Mouse (Mus musculus) heart, adult 9 months (tissue): ENCODE data around the gene Cyp2d34.

Source experiments
- DNase-seq, 2 experiments: peaks; one replicate each; pipeline ENCODE4 v3.0.0; 2022; ENCODE audit warnings: low spot score in 2 of 2

Cyp2d34 gene

DNA sequence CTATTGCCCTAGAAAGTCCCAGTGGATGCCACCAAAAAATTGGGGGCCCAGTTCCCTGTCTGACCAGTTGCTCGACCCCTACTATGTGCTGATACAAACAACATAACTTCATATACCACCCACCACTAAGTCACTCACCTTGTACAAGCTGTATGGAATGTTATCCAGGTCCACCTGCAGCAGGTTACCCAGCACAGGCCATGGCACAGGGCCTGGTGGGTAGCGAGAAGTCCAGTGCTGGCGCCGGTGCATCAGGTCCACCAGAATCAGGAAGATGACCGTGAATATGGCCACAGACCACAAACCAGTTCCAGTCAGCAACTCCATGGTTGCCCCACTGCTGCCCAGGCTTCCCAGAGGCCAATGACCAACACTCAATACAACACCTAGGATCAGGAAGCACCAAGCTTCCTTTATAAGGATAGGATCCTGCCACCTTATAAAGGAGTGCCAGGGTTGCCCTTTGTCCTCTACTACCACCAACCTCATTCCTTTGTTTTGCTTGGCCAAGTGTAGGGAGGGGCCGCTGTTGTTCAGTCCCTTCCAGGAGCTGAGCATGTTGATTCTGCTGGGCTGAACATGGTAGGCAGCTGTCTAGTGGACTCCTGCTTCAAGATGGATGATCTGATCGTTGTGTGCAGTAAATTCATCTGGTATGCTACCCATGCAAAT, at the start of gene Cyp2d34:
TSS of gene Cyp2d34 (minus strand) at position 416 of the 672 bp plus-strand sequence.
- DNase-seq, result no peak

DNA sequence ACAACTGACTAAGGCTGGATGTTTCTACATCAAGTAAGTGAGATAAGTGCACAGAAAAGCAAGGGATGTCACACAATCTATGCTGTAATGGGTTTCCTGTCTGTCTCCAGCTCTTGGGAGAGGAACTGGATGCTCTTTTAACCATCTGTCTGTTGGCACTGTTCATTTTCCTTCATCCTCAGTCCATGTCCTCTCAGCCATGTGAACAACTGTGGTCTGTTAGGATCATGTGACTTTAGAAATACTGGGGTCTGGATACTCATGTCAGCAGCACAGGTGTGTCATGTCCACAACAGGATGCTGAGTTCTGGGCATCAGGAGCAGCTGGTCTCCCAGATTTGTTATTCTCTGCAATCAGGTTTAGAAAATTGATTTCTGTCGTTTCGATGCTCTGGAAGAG, 35.6 kb upstream of the Cyp2d34 start:
- peak in 1 of 2 experiments; percentile 53 for DNase-seq

DNA sequence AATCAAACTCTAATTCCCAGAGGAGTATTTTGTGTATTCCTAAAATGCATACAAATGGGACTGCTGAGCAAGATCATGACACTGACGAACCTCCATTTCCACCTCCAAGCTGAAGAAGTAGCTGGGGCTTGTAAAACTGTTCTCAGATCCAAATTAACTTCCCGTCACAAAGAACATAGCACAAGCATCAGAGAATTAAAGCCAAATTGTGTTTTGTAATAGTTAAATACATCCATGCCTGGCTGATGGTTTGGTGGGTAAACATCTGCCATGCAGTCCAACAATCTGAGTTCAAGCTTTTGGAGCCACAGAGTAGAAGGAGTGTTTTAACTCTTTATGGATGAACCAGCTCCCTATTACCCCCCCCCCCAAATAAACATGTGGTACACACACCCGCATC, 23.6 kb upstream of the Cyp2d34 start:
- no peak for DNase-seq

DNA sequence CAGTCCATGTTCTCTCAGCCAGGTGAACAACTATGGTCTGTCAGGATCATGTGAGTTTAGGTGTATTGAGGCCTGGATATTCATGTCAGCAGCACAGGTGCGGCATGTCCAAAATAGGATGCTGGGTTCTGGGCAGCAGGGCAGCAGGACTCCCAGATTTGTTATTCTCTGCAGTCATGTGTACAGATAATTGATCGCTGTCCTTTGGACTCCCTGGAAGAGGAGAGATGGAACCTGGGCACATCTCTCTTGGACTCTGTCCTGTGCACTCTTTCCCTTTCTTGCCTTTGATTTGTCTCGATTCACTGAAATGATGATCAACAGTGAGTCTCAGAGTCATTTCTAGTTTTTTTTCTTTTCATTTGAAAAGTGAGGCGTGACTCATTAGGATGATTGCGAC, 23.0 kb upstream of the Cyp2d34 start:
- DNase-seq, result no peak

DNA sequence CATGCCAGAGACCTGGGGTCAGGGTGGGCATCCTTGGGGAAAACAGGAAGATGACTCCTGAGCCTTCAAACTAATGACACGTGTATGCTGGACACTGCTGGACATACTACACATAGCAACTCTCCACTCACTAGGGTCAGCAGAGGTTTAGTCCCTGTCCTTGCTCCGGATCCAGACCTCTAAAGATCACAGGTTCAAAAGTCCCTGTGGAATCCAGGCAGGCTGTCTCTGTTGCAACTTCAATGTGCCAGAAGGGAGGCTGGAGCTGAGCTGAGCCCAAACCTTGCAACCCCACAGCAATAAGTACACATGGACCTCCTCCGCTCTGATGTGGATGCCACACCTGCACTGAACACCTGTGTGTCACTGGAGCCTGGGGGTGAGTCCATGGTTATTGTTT, 22.0 kb upstream of the Cyp2d34 start:
- DNase-seq, result no peak

DNA sequence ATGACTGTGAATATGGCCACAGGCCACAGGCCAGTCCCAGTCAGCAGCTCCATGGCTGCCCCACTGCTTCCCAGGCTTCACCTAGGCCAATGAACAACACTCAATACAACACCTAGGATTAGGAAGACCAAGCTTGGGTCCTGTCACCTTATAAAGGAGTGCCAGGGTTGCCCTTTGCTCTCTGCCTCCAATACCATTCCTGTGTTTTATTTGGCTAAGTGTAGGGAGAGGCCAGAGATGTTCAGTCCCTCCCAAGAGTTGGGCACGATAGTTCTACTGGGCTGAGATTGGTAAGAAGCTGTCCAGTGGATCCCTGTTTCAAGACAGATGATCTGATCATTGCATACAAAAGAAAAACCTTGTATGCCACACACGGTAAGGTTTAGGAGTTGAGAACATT, 21.2 kb upstream of the Cyp2d34 start:
- no peak for DNase-seq

DNA sequence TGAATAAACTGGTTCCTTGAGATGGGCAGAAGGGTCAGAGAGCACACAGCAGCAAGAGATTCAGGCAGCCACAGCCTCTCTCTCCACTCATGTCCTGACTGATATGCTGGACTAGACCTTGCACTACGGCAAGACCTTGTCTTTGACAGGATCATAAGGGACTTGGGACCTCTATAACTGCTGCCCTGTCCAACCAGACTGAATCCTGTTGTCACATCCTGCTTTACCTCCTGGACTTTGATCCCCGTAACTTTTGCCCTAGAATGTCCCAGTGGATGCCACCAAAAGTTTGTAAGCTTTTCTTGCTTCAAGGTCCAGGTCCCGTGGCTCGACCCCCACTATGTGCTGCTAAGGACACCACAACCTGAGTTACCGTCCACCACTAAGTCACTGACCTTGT, 20.6 kb upstream of the Cyp2d34 start:
- DNase-seq, result no peak

DNA sequence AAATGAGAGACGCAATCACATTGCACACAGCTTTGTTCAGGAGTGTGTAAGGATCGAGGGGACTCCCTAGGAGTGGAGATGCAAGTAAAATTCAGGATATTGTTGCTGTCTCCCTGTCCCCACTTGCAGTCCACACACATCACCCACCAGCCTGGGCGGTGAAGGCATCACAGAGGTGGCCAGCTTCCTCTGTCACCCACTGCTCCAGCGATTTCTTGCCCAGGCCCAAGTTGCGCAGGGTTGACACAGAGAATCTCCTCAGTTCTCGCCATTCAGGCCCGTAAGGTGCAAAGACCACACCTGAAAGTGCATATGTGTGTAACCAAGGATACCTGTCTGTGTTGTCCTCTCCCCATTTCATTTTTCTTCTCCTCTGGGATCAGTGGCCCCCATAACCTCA, 19.5 kb upstream of the Cyp2d34 start:
- DNase-seq, result no peak

DNA sequence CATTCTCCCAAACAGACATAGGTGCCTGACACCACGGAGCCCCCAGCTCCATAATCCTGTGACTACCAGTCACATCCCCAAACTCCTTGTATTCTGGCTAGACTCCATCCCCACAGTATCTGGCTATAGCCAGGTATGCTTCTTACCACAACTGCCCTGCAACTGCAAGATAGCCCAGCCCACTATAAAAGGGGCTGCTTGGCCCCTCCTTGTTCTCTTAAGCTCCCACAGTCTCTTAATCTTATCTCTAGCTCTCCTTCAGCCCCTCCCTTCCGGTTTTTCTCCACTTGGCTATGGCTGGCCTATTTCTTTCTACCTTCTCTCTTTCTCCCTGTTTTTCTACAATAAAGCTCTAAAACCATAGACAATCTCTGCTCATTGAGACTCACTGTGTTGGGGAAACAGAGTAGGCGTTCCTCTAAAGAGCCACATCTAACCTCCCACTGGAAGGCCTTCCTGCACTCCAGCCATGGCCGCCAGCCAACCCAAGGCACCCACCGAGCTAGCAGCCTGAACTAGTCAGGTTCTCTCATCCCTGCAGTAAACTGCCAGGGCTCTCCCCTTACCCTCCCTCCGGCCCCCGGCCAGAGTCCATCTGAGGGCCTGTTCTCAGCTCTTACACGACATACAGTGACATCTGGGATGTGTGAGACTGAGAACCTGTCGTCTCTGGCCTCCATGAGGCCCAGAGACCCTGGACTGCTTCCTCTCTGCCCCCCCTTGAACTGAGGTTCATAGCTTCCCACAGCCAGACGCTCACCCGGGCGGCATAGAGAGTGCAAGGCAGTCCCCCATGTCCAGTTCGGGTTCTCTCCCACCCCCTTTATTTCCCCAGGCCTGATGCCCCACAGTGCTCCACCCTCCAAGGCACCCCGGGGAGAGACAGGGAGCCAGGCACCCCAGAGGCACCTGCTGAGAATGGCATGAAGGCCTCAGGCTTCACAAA, 16.7 kb upstream of the Cyp2d34 start:
- no peak for DNase-seq

DNA sequence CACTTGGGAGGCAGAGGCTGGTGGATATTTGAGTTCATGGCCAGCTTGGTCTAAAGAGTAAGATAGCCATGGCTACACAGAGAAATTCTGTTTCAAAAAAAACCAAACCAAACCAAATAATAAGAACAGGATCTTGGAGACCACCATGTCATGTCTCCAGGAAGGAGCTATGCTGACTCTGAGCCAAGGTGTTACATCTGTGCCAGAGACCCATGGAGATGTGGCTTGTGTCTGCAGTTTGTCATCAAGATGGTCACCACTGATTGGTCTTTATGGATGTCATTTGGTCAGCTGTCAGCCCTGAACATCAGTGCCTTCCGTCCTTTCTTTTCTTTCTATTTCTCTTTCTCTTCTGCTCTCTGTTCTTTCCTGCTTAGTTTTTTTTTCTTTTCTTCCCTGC, 14.2 kb upstream of the Cyp2d34 start:
- no peak for DNase-seq

DNA sequence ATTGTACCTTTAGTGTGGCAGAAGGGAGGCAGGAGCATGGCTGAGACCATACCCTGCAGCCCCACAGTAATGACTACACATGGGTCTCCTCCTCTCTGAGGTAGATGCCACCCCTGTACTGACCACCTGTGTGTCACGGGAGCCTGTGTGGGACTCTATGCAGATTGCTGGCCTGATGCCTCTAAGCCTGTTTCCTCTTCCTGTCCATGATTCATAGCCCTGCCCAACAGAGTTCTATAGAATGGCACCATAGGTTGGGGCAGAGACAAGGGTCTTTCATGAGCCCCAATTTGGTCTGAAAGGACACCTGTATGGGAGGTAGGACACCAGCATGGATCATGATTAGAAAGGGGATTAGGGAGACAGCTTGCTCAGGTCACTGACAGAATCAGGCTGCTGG, 1.2 kb upstream of the Cyp2d34 start:
- DNase-seq, result no peak

DNA sequence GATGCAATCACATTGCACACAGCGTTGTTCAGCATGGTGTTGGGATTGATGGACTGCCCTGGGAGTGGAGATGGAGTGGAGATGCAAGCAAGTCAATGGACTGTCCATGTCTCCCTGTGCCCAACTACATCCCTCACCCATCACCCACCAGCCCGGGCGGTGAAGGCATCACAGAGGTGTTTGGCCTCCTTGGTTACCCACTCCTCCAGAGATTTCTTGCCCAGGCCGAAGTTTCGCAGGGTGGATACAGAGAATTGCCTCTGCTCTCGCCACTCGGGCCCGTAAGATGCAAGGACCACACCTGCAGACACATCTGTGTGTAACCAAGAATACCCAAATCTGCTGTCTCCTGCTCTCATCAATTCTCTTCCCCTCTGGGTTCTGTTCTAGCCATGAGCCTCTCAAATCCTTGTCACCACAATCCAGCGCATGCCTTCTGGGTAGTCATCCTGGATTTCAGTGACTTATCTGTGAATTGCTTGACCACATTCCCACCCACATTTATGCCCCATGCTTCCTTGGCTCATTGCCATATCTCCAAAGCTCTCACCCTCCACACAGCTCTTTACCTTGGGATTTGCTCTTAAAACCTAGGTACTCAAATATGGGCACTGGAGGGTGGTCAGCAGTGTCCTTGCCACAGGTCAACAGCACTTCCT, 2.3 kb downstream of the Cyp2d34 start:
- DNase-seq, result no peak

DNA sequence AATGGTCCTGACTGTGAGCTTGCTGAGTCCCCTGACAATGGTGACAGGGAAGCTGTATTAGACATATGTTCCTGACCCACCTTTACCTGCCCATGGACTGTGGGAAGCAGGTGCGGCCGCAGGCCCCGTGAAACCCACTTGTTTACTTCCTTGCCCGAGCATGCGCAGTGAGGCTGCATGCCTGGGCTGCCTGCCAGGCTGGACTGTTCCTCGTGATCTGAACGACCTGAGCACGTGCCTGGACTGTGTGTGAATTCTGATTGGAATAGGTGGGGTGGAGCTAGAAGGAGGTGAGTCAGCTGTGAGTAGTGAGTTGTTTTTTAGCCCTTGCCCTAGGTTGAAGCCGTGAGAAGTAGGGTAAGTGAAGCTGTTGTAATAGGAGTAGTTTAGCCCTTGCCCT, 38.1 kb downstream of the Cyp2d34 start:
- DNase-seq, result no peak

DNA sequence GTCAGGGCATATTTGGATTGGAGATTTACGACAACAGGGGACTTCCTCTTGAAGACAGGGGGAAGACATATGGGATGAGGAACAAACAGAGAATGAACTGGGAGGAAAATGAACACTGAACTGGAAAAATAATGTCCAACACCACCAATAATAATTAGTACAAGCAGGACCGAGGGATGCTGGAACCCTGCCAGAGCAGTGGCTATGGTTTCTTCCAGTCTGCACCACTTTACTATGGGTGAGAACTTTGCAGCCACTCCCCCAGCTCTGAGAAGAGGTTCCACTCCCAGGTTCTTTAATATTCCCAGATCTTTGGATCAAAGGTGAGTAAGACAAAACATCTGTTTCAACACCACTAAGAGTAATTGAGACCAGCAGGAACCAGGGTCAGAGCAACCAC, 41.7 kb downstream of the Cyp2d34 start:
- DNase-seq, result no peak

DNA sequence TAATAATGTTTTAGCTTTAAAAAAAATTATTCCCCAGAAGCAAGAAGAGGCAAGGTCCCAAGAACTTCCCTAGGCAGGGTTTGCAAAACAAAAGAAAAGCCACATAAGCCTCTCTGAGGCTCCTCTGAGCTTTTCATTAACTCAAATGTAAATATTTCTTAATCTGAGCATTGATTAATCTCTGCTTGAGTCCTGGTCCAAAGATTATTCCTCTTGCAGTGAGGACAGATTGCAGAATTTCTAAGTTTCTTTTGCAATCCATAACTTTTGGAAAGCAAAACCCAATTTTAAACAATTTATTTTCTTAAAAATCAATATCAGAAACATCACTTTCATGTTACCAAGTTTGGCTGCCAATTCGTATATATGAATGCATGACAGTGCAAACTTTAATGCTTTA, 47.9 kb downstream of the Cyp2d34 start:
- DNase-seq, result no peak
